Mouse (Mus musculus): ENCODE results near the gene Phex.

DNA sequence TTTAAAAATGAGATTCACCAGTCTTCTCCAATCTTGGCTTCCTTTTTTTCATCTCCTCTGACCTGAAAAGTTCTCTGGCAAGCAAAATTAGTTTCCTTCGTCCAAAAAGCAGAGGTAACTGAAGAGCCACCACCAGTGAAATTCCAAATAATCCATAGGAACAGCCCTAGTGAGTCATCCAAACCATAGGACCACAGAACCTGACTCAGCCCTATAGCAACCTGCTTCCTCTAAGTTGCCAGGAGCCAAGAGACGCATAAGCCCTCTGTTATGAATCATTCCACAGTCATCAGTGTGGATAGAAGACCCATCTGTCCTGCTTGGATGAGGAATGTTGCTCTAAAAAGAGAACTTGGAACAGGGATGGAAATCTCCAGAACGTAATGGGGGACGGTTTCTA lies 230.9 kb downstream of the Phex start:
- TF ChIP-seq CTCF (IDR thresholded peaks at IDR 0.05; ENCODE audit: extremely low read depth, insufficient read depth, insufficient read length, insufficient replicate concordance), result no peak
- TF ChIP-seq POLR2A (IDR thresholded peaks at IDR 0.05; ENCODE audit: low read depth, low read length), result no peak

All from spleen, adult 2 months (tissue).